Comparison of ENCODE assay signal across 8 mouse cellular contexts in the genomic region with DNA sequence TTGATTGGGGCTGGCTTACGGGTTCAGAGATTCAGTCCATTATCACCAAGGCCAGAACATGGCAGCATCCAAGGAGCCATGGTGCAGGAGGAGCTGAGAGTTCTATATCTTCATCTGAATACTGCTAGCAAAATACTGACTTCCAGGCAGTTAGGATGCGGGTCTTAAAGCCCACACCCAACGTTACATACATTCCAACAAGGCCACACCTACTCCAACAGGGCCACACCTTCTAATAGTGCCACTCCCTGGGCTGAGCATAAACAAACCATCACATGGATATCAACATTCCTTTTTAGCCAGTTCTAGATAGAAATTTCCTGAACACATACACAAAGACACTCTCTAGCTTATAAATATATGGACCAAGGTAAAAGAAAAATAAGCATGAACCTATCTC. TPM values are rescaled to one million over a fixed set of nuclear protein-coding genes. Genes with fewer than 3 reads are reported as not detected.
DNase-seq lines count a peak whose midpoint lies in the region; ATAC-seq and TF ChIP-seq lines count a peak whose summit lies in the region.

A gene (minus strand): TSS at position 120 of the 400 bp plus-strand sequence.

- no peaks in the 10 kb centered on the region for H3K36me3 ChIP-seq in embryonic facial prominence, embryonic 13.5 days
- H3K36me3 ChIP-seq in heart, embryonic 16.5 days (ENCODE audit: control insufficient read depth, insufficient read depth) = no peaks in the 10 kb centered on the region
- no peaks in the 10 kb centered on the region for H3K36me3 ChIP-seq in stomach, embryonic 16.5 days (ENCODE audit: control insufficient read depth, insufficient read depth, low read length)

- intact Hi-C loops in left cerebral cortex, adult 2 months (cut with DNase I) = no loop called here
- intact Hi-C loops in left cerebral cortex, postnatal 4 days (cut with DNase I) = loop anchor here (10.0 kb wide), 1 partner anchor 175 kb away; a partner anchor contains a TSS

- H3K9ac ChIP-seq in embryonic facial prominence, embryonic 13.5 days = no peak within 1 kb of the TSS
- no peak within 1 kb of the TSS for H3K9ac ChIP-seq in heart, embryonic 16.5 days (ENCODE audit: low read length)
- no peak within 1 kb of the TSS for H3K9ac ChIP-seq in stomach, embryonic 16.5 days (ENCODE audit: low read length)

- no peak for DNase-seq in left cerebral cortex, adult 2 months (ENCODE audit: extremely low spot score in 1 of 2, low spot score in 2 of 2)
- DNase-seq in left cerebral cortex, adult 9 months (ENCODE audit: low spot score in 2 of 2) = no peak
- DNase-seq in left cerebral cortex, postnatal 4 days = no peak
- no peak for DNase-seq in urinary bladder, postnatal 4 days (ENCODE audit: low spot score in 2 of 2)
- no peak for DNase-seq in kidney, postnatal 36 days

- no peaks in the 10 kb centered on the region for H3K4me1 ChIP-seq in embryonic facial prominence, embryonic 13.5 days
- peaks cover 2% of the 10 kb centered on the region; the same call in 1 of the 2 replicates for H3K4me1 ChIP-seq in heart, embryonic 16.5 days (ENCODE audit: control insufficient read depth, insufficient read depth, low read length)
- H3K4me1 ChIP-seq in stomach, embryonic 16.5 days (ENCODE audit: control insufficient read depth, insufficient read depth, low read length) = no peaks in the 10 kb centered on the region

- H3K27me3 ChIP-seq in embryonic facial prominence, embryonic 13.5 days = no peaks in the 10 kb centered on the region
- no peaks in the 10 kb centered on the region for H3K27me3 ChIP-seq in heart, embryonic 16.5 days (ENCODE audit: control insufficient read depth, insufficient read depth, low read length)
- no peaks in the 10 kb centered on the region for H3K27me3 ChIP-seq in stomach, embryonic 16.5 days (ENCODE audit: control insufficient read depth, insufficient read depth, low read length)

- no peaks in the 10 kb centered on the region for H3K9me3 ChIP-seq in embryonic facial prominence, embryonic 13.5 days
- H3K9me3 ChIP-seq in heart, embryonic 16.5 days (replicated peaks; ENCODE audit: control insufficient read depth, low read length) = no peaks in the 10 kb centered on the region
- H3K9me3 ChIP-seq in stomach, embryonic 16.5 days (replicated peaks; ENCODE audit: control insufficient read depth, low read length) = no peaks in the 10 kb centered on the region

- 82% methylated on average over 3 of the region's 3 CpGs for WGBS in embryonic facial prominence, embryonic 13.5 days
- 73% methylated on average over 3 of the region's 3 CpGs for WGBS in heart, embryonic 16.5 days
- 81% methylated on average over 3 of the region's 3 CpGs for WGBS in stomach, embryonic 16.5 days

- H3K4me3 ChIP-seq in left cerebral cortex, adult 2 months = no peak within 1 kb of the TSS
- no peak within 1 kb of the TSS for H3K4me3 ChIP-seq in embryonic facial prominence, embryonic 13.5 days
- H3K4me3 ChIP-seq in heart, embryonic 16.5 days (ENCODE audit: low read length) = no peak within 1 kb of the TSS
- no peak within 1 kb of the TSS for H3K4me3 ChIP-seq in stomach, embryonic 16.5 days (replicated peaks; ENCODE audit: low read length)

- H3K4me2 ChIP-seq in embryonic facial prominence, embryonic 13.5 days = no peak within 1 kb of the TSS
- H3K4me2 ChIP-seq in heart, embryonic 16.5 days (ENCODE audit: low read depth, low read length) = no peak within 1 kb of the TSS
- no peak within 1 kb of the TSS for H3K4me2 ChIP-seq in stomach, embryonic 16.5 days (ENCODE audit: low read depth, low read length)

- no peak for TF ChIP-seq CTCF in left cerebral cortex, adult 2 months (IDR thresholded peaks at IDR 0.05)

- H3K27ac ChIP-seq in left cerebral cortex, adult 2 months = no peak within 1 kb of the TSS
- no peak within 1 kb of the TSS for H3K27ac ChIP-seq in embryonic facial prominence, embryonic 13.5 days
- H3K27ac ChIP-seq in heart, embryonic 16.5 days (ENCODE audit: low read length) = no peak within 1 kb of the TSS
- H3K27ac ChIP-seq in stomach, embryonic 16.5 days (ENCODE audit: low read length) = no peak within 1 kb of the TSS

- ATAC-seq in embryonic facial prominence, embryonic 13.5 days (ENCODE audit: insufficient number of reproducible peaks, insufficient read depth, low FRiP score, low TSS enrichment, low read depth) = no peak
- no peak for ATAC-seq in heart, embryonic 16.5 days (replicated peaks; ENCODE audit: extremely low read depth, insufficient read depth, low FRiP score)
- no peak for ATAC-seq in stomach, embryonic 16.5 days (ENCODE audit: insufficient read depth, low FRiP score)

RNA-seq across cellular contexts. Expression of the gene that starts here (rescaled TPM):
- 10 to 100 TPM; 44.8 to 45.5 TPM for total RNA-seq in left cerebral cortex, adult 2 months (2021)
- 17.7 and 22.1 TPM in 2 replicates for polyA plus RNA-seq in embryonic facial prominence, embryonic 13.5 days (2015; fragmentation: Nextera tagmentation; extraction: Ambion mirVana)
- 33.7 and 34.6 TPM in 2 replicates for polyA plus RNA-seq in heart, embryonic 16.5 days (2015; fragmentation: Nextera tagmentation; extraction: Ambion mirVana)
- total RNA-seq in left cerebral cortex, postnatal 4 days (2021) = 10 to 100 TPM; 26.4 to 33.8 TPM
- polyA plus RNA-seq in stomach, embryonic 16.5 days (2015; fragmentation: Nextera tagmentation; extraction: Ambion mirVana) = 33.0 and 36.3 TPM in 2 replicates
